Mouse (Mus musculus) embryonic facial prominence, embryonic 14.5 days (tissue): ENCODE results near the gene Neo1. TPM values are rescaled to one million over a fixed set of nuclear protein-coding genes. Genes with fewer than 3 reads are reported as not detected.

Source experiments
- ATAC-seq: fragments of 200-750 bp; cut with Nextera tagmentation; 2 replicates; pipeline ENCODE4 v1.8.0; 2017; ENCODE audit warnings: low read depth, moderate number of reproducible peaks, moderate TSS enrichment
- DNase-seq: peaks from one replicate; pipeline ENCODE4 v3.0.0-alpha.2; 2015; ENCODE audit warnings: low spot score
- H3K27ac ChIP-seq: fragments of 300-500 bp; sonication (generic); replicated peaks from 2 replicates; pipeline ENCODE4 v1.5.1; 2014; ENCODE audit warnings: low read depth, mild to moderate bottlenecking, low read length, moderate library complexity
- H3K27me3 ChIP-seq: fragments of 300-500 bp; sonication (generic); replicated peaks from 2 replicates; pipeline ENCODE4 v1.6.1; 2014; ENCODE audit warnings: low read length; ENCODE audit not compliant: control insufficient read depth, insufficient read depth
- H3K36me3 ChIP-seq: fragments of 300-500 bp; sonication (generic); 2 replicates; pipeline ENCODE4 v1.6.1; 2014; ENCODE audit warnings: low read length, mixed read lengths; ENCODE audit not compliant: control insufficient read depth, insufficient read depth
- H3K4me1 ChIP-seq: fragments of 300-500 bp; sonication (generic); 2 replicates; pipeline ENCODE4 v1.6.1; 2014; ENCODE audit warnings: antibody characterized with exemption, low read length; ENCODE audit not compliant: control insufficient read depth, insufficient read depth
- H3K4me2 ChIP-seq: fragments of 300-500 bp; sonication (generic); 2 replicates; pipeline ENCODE4 v1.6.1; 2014; ENCODE audit warnings: low read depth, mild to moderate bottlenecking, low read length, moderate library complexity, mixed read lengths
- H3K4me3 ChIP-seq: fragments of 300-500 bp; sonication (generic); 2 replicates; pipeline ENCODE4 v1.5.1; 2014; ENCODE audit warnings: low read depth, mild to moderate bottlenecking, low read length
- H3K9ac ChIP-seq: fragments of 300-500 bp; sonication (generic); 2 replicates; pipeline ENCODE4 v1.6.1; 2014; ENCODE audit warnings: low read depth, mild to moderate bottlenecking, low read length, moderate library complexity, mixed read lengths
- H3K9me3 ChIP-seq: fragments of 300-500 bp; sonication (generic); 2 replicates; pipeline ENCODE4 v1.6.1; 2016; ENCODE audit warnings: low read length; ENCODE audit not compliant: control insufficient read depth
- WGBS: fragments of 180-500 bp; shearing (Covaris S2); extraction: QIAGEN DNeasy Blood & Tissue Kit; methylation state at CpG from one replicate; pipeline ENCODE4 v1.1.7; 2014; 5-methylcytosine and 5-hydroxymethylcytosine counted together
- polyA plus RNA-seq: library from polyadenylated mRNA; unstranded; fragments of >200 nt; fragmentation: Nextera tagmentation; extraction: Ambion mirVana; gene quantifications from 2 replicates; pipeline ENCODE4 v1.2.1, GENCODE M21; 2014

Gene Neo1
- 43.1 and 48.9 TPM in 2 replicates for polyA plus RNA-seq

GRCm38 (mm10) chr9:59036159-59036731 lies at the start of gene Neo1:
Gene Neo1, minus strand, starts transcription at chr9:59036441.
- no peaks in the 10 kb centered on the region for H3K27me3 ChIP-seq
- H3K27ac ChIP-seq: peak within 1 kb of the TSS; percentile 100
- WGBS: 0% methylated on average over 2 of the region's 86 CpGs
- peaks cover 14% of the 10 kb centered on the region for H3K4me1 ChIP-seq
- ATAC-seq: peak; percentile 93
- DNase-seq: peak; percentile 95
- no peaks in the 10 kb centered on the region for H3K36me3 ChIP-seq
- peak within 1 kb of the TSS; percentile 100 for H3K4me3 ChIP-seq
- peak within 1 kb of the TSS; percentile 83 for H3K4me2 ChIP-seq
- H3K9me3 ChIP-seq: no peaks in the 10 kb centered on the region
- H3K9ac ChIP-seq: peak within 1 kb of the TSS; percentile 97

DNA sequence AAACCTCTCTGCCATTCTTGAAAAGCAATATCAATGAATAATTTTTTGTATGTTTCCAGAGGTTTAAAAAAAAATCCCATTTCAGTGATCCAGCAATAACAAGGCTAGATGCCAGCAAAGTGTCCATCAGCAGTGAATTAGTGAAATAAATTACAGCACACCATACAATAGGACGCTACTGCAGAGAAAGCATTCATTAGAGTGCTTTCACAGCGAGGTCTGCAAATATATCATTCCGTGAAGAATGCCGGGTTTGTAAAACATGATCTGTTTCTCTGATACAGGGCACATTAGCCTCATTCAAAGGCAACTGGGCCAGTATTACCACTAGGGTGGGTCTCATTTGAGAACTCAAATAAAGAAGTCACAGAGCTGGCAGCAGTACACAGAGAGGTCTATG lies 39.4 kb upstream of the Neo1 start:
- 72% methylated on average over 4 of the region's 4 CpGs for WGBS
- no peak for DNase-seq

DNA sequence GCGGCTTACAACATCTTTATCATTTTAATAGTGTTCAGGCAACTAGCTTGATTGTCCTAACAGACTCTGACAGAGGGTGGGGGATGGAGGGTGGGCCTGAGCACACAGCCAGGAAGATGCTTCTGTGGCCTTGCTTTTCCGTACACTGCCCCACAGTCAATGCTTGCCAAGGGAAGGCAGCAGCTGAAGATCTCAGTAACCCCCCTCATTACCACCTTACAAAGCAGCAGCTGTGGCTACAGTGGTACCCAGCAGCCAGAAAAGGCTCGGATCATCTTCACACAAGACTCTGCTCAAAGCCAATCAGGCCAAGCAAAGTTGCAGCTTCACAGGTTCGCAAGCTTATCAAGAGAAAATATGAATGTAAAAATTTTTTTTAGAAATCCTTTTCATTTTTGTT lies 37.6 kb upstream of the Neo1 start:
- H3K27me3 ChIP-seq: no peaks in the 10 kb centered on the region
- peaks cover 13% of the 10 kb centered on the region for H3K4me1 ChIP-seq
- DNase-seq (no peak), ATAC-seq (no peak)
- H3K27ac ChIP-seq: no peak overlapping the region
- H3K36me3 ChIP-seq: no peaks in the 10 kb centered on the region
- H3K9me3 ChIP-seq: no peaks in the 10 kb centered on the region
- 85% methylated on average over 4 of the region's 4 CpGs for WGBS
- no peak overlapping the region for H3K9ac ChIP-seq
- H3K4me3 ChIP-seq: no peak overlapping the region
- no peak overlapping the region for H3K4me2 ChIP-seq

More for the DNA sequence above, 39.4 kb upstream of the Neo1 start:
- no peak overlapping the region for H3K4me2 ChIP-seq
- H3K9ac ChIP-seq: no peak overlapping the region
- peaks cover 13% of the 10 kb centered on the region for H3K4me1 ChIP-seq
- H3K27me3 ChIP-seq: no peaks in the 10 kb centered on the region
- no peak overlapping the region for H3K4me3 ChIP-seq
- no peak for ATAC-seq
- H3K36me3 ChIP-seq: no peaks in the 10 kb centered on the region
- H3K27ac ChIP-seq: no peak overlapping the region
- no peaks in the 10 kb centered on the region for H3K9me3 ChIP-seq

DNA sequence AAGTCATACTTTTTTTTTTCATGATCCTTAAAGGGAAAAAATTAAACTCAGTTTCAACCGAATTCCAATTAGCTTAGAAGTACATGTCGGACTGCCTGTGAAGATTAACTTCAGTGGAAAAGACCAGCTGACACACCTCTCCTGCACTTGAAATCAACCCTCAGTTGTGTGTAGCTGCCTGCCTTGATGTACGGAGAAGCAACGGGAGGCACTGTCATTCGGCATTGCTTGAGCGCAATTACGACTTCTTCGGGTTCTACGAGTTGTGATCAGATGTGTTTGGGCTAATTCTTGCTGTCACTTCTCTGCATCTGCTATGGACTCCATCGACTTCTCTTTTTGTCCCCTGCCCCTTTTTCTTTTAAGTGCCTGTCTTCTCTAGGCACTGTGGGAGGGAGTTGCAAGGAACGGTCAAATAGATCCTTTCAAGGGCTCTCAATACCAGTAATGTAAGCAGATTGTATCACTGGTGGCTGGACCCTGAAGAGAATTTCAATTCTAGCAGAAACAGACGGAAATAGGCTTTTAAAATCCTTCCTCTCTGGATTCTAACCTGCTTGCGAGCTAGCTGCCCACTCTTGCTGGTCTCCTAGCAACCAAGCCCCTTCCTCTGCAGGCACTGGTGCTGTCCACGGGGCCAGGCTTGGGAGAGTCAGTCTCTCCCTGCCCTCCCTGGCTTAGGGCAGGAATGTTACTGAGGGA lies 36.0 kb upstream of the Neo1 start:
- Histone ChIP-seq H3K9ac (no peak overlapping the region), H3K4me3 (no peak overlapping the region), H3K36me3 (no peaks in the 10 kb centered on the region), H3K4me1 (peaks cover 13% of the 10 kb centered on the region), H3K4me2 (peak overlapping the region; percentile 3; the same call in 1 of the 2 replicates), H3K9me3 (no peaks in the 10 kb centered on the region), H3K27ac (no peak overlapping the region), H3K27me3 (no peaks in the 10 kb centered on the region)
- DNase-seq: peak; percentile 49
- peak; percentile 68; the same call in 1 of the 2 replicates for ATAC-seq
- 36% methylated on average over 14 of the region's 14 CpGs for WGBS

- Histone ChIP-seq H3K4me2 (no peak overlapping the region), H3K27ac (no peak overlapping the region)
These were observed 35.2 kb upstream of the Neo1 start for GRCm38 (mm10) chr9:59071220-59071977.

DNA sequence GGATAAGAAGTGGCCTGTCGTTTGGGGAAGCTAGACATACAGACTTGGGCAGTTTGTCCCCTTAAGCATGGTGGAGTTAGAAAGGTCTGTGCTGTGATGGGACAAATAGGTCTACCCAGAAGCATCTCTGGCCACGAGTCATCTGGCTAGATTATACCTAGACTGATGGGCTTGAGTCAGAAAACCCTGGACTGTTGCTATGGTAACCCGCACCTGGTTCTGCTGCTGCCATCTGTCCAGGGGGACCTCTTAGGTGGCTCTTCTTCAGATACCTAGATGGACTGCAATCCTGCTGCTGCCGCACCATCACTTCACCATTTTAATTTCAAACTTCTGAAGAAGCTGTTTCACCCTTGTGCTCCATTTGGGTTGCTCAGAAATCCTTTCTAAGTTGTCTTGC lies 34.0 kb upstream of the Neo1 start:
- Histone ChIP-seq H3K4me2 (no peak overlapping the region), H3K27me3 (no peaks in the 10 kb centered on the region), H3K4me1 (peaks cover 18% of the 10 kb centered on the region), H3K9me3 (no peaks in the 10 kb centered on the region), H3K4me3 (no peak overlapping the region), H3K9ac (no peak overlapping the region), H3K36me3 (no peaks in the 10 kb centered on the region), H3K27ac (no peak overlapping the region)
- 86% methylated on average over 4 of the region's 4 CpGs for WGBS
- no peak for DNase-seq
- no peak for ATAC-seq

More at GRCm38 (mm10) chr9:59071220-59071977, 35.2 kb upstream of the Neo1 start:
- Histone ChIP-seq H3K4me1 (peaks cover 13% of the 10 kb centered on the region), H3K27me3 (no peaks in the 10 kb centered on the region), H3K36me3 (no peaks in the 10 kb centered on the region), H3K9ac (no peak overlapping the region), H3K4me3 (no peak overlapping the region), H3K9me3 (no peaks in the 10 kb centered on the region)
- ATAC-seq: no peak; the same call in 1 of the 2 replicates
- peak; percentile 40 for DNase-seq
- 43% methylated on average over 7 of the region's 7 CpGs for WGBS

DNA sequence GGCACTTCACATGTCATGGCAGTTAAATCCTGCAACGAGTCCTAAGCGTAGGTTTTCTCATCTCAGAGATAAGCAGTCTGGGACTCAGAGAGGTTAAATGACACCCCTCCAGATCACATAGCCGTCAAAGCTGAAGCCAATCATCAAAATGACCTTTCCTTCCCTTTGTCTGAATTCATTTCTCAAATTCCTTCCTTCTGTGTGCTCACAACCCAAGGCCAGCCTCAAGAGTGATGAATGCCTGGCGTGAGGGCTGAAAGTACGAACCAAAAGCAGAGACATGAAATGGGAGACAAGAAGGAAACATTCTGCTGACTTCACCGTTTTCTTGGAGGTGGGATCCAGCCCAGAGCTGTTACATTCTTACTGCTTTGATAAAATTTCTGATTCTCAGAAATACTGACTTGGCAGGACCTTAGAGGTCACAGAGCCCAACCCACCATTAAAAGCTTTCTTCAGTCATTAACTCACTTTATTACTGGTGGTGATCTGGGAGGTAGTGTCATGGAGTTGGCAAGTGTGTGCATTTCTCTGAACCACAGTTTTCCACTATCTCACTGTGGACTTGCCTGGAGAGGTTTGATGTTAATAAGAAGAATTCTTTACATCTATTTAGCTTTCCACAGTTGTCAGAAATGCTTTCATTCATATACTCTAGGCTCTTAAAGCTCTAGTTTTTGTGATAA lies 29.5 kb upstream of the Neo1 start:
- peak; percentile 37; the same call in 1 of the 2 replicates for ATAC-seq
- DNase-seq: peak; percentile 67
- 0 out of 2 replicates have a peak overlapping the region, but pooled peaks have one; percentile 12 for H3K27ac ChIP-seq

GRCm38 (mm10) chr9:59062409-59062808 lies 26.2 kb upstream of the Neo1 start:
- Histone ChIP-seq H3K9me3 (no peaks in the 10 kb centered on the region), H3K4me1 (peaks cover 9% of the 10 kb centered on the region; the same call in 1 of the 2 replicates), H3K36me3 (no peaks in the 10 kb centered on the region), H3K27ac (no peak overlapping the region), H3K27me3 (no peaks in the 10 kb centered on the region), H3K9ac (no peak overlapping the region), H3K4me3 (no peak overlapping the region), H3K4me2 (no peak overlapping the region)
- DNase-seq (no peak), ATAC-seq (no peak)
- 62% methylated on average over 4 of the region's 4 CpGs for WGBS

More for the DNA sequence above, 29.5 kb upstream of the Neo1 start:
- H3K4me3 ChIP-seq: no peak overlapping the region
- no peak overlapping the region for H3K4me2 ChIP-seq
- H3K9ac ChIP-seq: no peak overlapping the region
- H3K9me3 ChIP-seq: no peaks in the 10 kb centered on the region
- WGBS: 24% methylated on average over 6 of the region's 6 CpGs
- peaks cover 9% of the 10 kb centered on the region; the same call in 1 of the 2 replicates for H3K4me1 ChIP-seq
- no peaks in the 10 kb centered on the region for H3K27me3 ChIP-seq
- H3K36me3 ChIP-seq: no peaks in the 10 kb centered on the region
